7 mouse cellular contexts compared by ENCODE assay signal in genomic region chr10:25298264-25298671, GRCm38 (mm10). TPM values are rescaled to one million over a fixed set of nuclear protein-coding genes. Genes with fewer than 3 reads are reported as not detected.
DNase-seq lines count a peak whose midpoint lies in the region; ATAC-seq and TF ChIP-seq lines count a peak whose summit lies in the region.

No protein-coding gene starts in this region.

- TF ChIP-seq EP300 in MEL (IDR thresholded peaks at IDR 0.05; ENCODE audit: low read depth in 1 of 2, low read length in 2 of 2), result no peak

- no peak for TF ChIP-seq CTCF in MEL (IDR thresholded peaks at IDR 0.05 in 2 of 3, conservative IDR thresholded peaks at IDR 0.05 in 1 of 3; ENCODE audit: control insufficient read depth in 1 of 3, insufficient read depth in 1 of 3, low read depth in 2 of 3, low read length in 3 of 3, poor library complexity in 1 of 3, severe bottlenecking in 1 of 3)

- H3K27me3 ChIP-seq in MEL (ENCODE audit: control insufficient read depth in 1 of 2, insufficient read depth in 2 of 2, low read length in 2 of 2), result no peaks in the 10 kb centered on the region
- H3K27me3 ChIP-seq in heart, embryonic 12.5 days (replicated peaks), result no peaks in the 10 kb centered on the region
- no peaks in the 10 kb centered on the region for H3K27me3 ChIP-seq in limb, embryonic 12.5 days
- H3K27me3 ChIP-seq in midbrain, embryonic 12.5 days, result no peaks in the 10 kb centered on the region

- peaks cover 2% of the 10 kb centered on the region; the same call in 1 of the 2 replicates for H3K79me2 ChIP-seq in MEL (ENCODE audit: control insufficient read depth, insufficient read depth, low read length, poor library complexity)

- no peaks in the 10 kb centered on the region for H3K9me3 ChIP-seq in MEL (replicated peaks; ENCODE audit: insufficient read depth, low read length)
- no peaks in the 10 kb centered on the region for H3K9me3 ChIP-seq in heart, embryonic 12.5 days (replicated peaks)
- no peaks in the 10 kb centered on the region for H3K9me3 ChIP-seq in limb, embryonic 12.5 days
- H3K9me3 ChIP-seq in midbrain, embryonic 12.5 days, result no peaks in the 10 kb centered on the region

- ATAC-seq in heart, embryonic 12.5 days (ENCODE audit: insufficient number of reproducible peaks, low FRiP score), result no peak
- no peak for ATAC-seq in limb, embryonic 12.5 days (ENCODE audit: insufficient number of reproducible peaks, insufficient read depth, low FRiP score, low TSS enrichment, low read depth)
- ATAC-seq in midbrain, embryonic 12.5 days (ENCODE audit: low FRiP score, low read depth), result no peak
- no peak for ATAC-seq in inflammation-experienced regulatory T-cells, adult 6 months

- peak overlapping the region; percentile 79 for H3K9ac ChIP-seq in MEL (ENCODE audit: control insufficient read depth, low read depth, low read length, poor library complexity, severe bottlenecking)
- H3K9ac ChIP-seq in heart, embryonic 12.5 days, result peak overlapping the region; percentile 56
- no peak overlapping the region for H3K9ac ChIP-seq in limb, embryonic 12.5 days (replicated peaks)
- H3K9ac ChIP-seq in midbrain, embryonic 12.5 days (replicated peaks), result no peak overlapping the region; the same call in 1 of the 2 replicates

- TF ChIP-seq POLR2A in MEL (IDR thresholded peaks at IDR 0.05; ENCODE audit: control insufficient read depth in 1 of 2, insufficient read depth in 1 of 2, low read depth in 1 of 2, low read length in 2 of 2, poor library complexity in 1 of 2), result no peak

- H3K27ac ChIP-seq in MEL (ENCODE audit: control insufficient read depth, low read depth, low read length), result peak overlapping the region; percentile 78
- peak overlapping the region; percentile 78 for H3K27ac ChIP-seq in heart, embryonic 12.5 days (ENCODE audit: poor library complexity, severe bottlenecking)
- 0 out of 2 replicates have a peak overlapping the region, but pooled peaks have one; percentile 41 for H3K27ac ChIP-seq in limb, embryonic 12.5 days
- H3K27ac ChIP-seq in midbrain, embryonic 12.5 days (replicated peaks), result no peak overlapping the region

- H3K4me1 ChIP-seq in MEL (ENCODE audit: control insufficient read depth in 1 of 2, insufficient read depth in 2 of 2, low read length in 2 of 2), result peaks cover 0 to 11% of the 10 kb centered on the region in 2 experiments; a peak in 2 of 4 replicates
- H3K4me1 ChIP-seq in heart, embryonic 12.5 days (replicated peaks), result peaks cover 22% of the 10 kb centered on the region
- peaks cover 20% of the 10 kb centered on the region for H3K4me1 ChIP-seq in limb, embryonic 12.5 days (replicated peaks)
- peaks cover 9% of the 10 kb centered on the region for H3K4me1 ChIP-seq in midbrain, embryonic 12.5 days

- TF ChIP-seq RAD21 in MEL (IDR thresholded peaks at IDR 0.05; ENCODE audit: low read depth, low read length), result no peak

- H3K36me3 ChIP-seq in MEL (ENCODE audit: control insufficient read depth in 1 of 2, insufficient read depth in 2 of 2, low read length in 2 of 2), result peaks cover 0 to 8% of the 10 kb centered on the region in 2 experiments; a peak in 2 of 4 replicates
- no peaks in the 10 kb centered on the region for H3K36me3 ChIP-seq in heart, embryonic 12.5 days
- no peaks in the 10 kb centered on the region for H3K36me3 ChIP-seq in limb, embryonic 12.5 days
- H3K36me3 ChIP-seq in midbrain, embryonic 12.5 days, result no peaks in the 10 kb centered on the region

- DNase-seq in 416B (ENCODE audit: low read depth) (peak; percentile 30), MEL (ENCODE audit: low read depth, low spot score) (no peak)
- no peak for DNase-seq in cerebellum, postnatal 4 days (ENCODE audit: low spot score in 2 of 2)

- peak overlapping the region; percentile 81 to 91 for H3K4me3 ChIP-seq in MEL (ENCODE audit: control insufficient read depth in 1 of 2, insufficient read depth in 1 of 2, low read depth in 2 of 2, low read length in 2 of 2)
- peak overlapping the region; percentile 79 for H3K4me3 ChIP-seq in heart, embryonic 12.5 days
- no peak overlapping the region for H3K4me3 ChIP-seq in limb, embryonic 12.5 days (replicated peaks)
- no peak overlapping the region for H3K4me3 ChIP-seq in midbrain, embryonic 12.5 days

- WGBS in heart, embryonic 12.5 days, result 48% methylated on average over 4 of the region's 4 CpGs
- 87% methylated on average over 4 of the region's 4 CpGs for WGBS in limb, embryonic 12.5 days
- 91% methylated on average over 4 of the region's 4 CpGs for WGBS in midbrain, embryonic 12.5 days

- peak overlapping the region; percentile 70 for H3K4me2 ChIP-seq in heart, embryonic 12.5 days
- H3K4me2 ChIP-seq in limb, embryonic 12.5 days, result peak overlapping the region; percentile 64; the same call in 1 of the 2 replicates
- peak overlapping the region; percentile 78; the same call in 1 of the 2 replicates for H3K4me2 ChIP-seq in midbrain, embryonic 12.5 days (replicated peaks)

TF ChIP-seq in MEL, 35 proteins besides CTCF, POLR2A, EP300 and RAD21:
- TF ChIP-seq ETS1 (IDR thresholded peaks at IDR 0.05; ENCODE audit: low read depth, low read length), result peak; percentile 22; the same call in 1 of the 2 replicates
- 0 out of 2 replicates have a peak, but pooled peaks have one; percentile 13 for TF ChIP-seq GATA1 (IDR thresholded peaks at IDR 0.05; ENCODE audit: low read depth, low read length)
- no peak for TF ChIP-seq NRF1 (IDR thresholded peaks at IDR 0.05; ENCODE audit: insufficient read depth, low read depth, low read length, poor library complexity, severe bottlenecking)

RNA-seq across cellular contexts. Expression of gene Akap7, which starts 9.4 kb away (rescaled TPM):
- total RNA-seq in MEL (2012; rRNA removed), result 1.9 and 2.9 TPM in 2 replicates
- 1 to 10 TPM in 1 of 2 experiments, not detected in 1; 7.7 TPM for polyA plus RNA-seq in MEL (2012; ENCODE audit: insufficient read depth in 1 of 2, insufficient read length in 2 of 2, low read depth in 1 of 2, low replicate concordance in 2 of 2, missing spikeins in 1 of 2)
- polyA plus RNA-seq in heart, embryonic 12.5 days (2016; fragmentation: Nextera tagmentation; extraction: Ambion mirVana), result 38.3 and 38.6 TPM in 2 replicates
- 19.8 and 24.1 TPM in 2 replicates for polyA plus RNA-seq in limb, embryonic 12.5 days (2016; fragmentation: Nextera tagmentation; extraction: Ambion mirVana)
- polyA plus RNA-seq in midbrain, embryonic 12.5 days (2016; fragmentation: Nextera tagmentation; extraction: Ambion mirVana), result 22.0 and 23.0 TPM in 2 replicates
- 1 to 10 TPM; 1.5 to 5.7 (median 3.0) TPM for polyA plus RNA-seq in inflammation-experienced regulatory T-cells, adult 6 months (2017; shearing (Covaris generic))

Comparison
In these comparisons a context has a peak if more than half of its experiments do, and no peak if none do; other contexts are left out.
1. H3K4me3 ChIP-seq: peak in MEL (2 of 2) and heart, embryonic 12.5 days (single experiment); none in limb, embryonic 12.5 days (single experiment) and midbrain, embryonic 12.5 days (single experiment).
2. H3K9ac ChIP-seq: peak in MEL (single experiment) and heart, embryonic 12.5 days (single experiment); none in limb, embryonic 12.5 days (single experiment) and midbrain, embryonic 12.5 days (single experiment).
3. Peak in every context shown above with its lines, with median percentiles within 50 percentile points of each other: H3K4me2 ChIP-seq.